Mouse (Mus musculus) liver, embryonic 12.5 days (tissue): Measurements from ENCODE around the gene Mdm2. TPM values are rescaled to one million over a fixed set of nuclear protein-coding genes. Genes with fewer than 3 reads are reported as not detected.
"Not testable (repeated sequence)": the region's sequence is repeated elsewhere in the genome, so short reads cannot be mapped to it uniquely, and the experiment has no call there.

ENCODE experiments used
- ATAC-seq: fragments of 200-750 bp; cut with Nextera tagmentation; 2 replicates; pipeline ENCODE4 v1.8.0; 2017; ENCODE audit warnings: moderate number of reproducible peaks, mild to moderate bottlenecking, moderate library complexity
- H3K27ac ChIP-seq: fragments of 300-500 bp; sonication (generic); 2 replicates; pipeline ENCODE4 v1.5.1; 2016; ENCODE audit warnings: mild to moderate bottlenecking
- H3K27me3 ChIP-seq: fragments of 300-500 bp; sonication (generic); replicated peaks from 2 replicates; pipeline ENCODE4 v1.6.1; 2016; ENCODE audit warnings: mild to moderate bottlenecking, moderate library complexity
- H3K36me3 ChIP-seq: fragments of 300-500 bp; sonication (generic); 2 replicates; pipeline ENCODE4 v1.6.1; 2016; ENCODE audit warnings: mild to moderate bottlenecking, moderate library complexity
- H3K4me1 ChIP-seq: fragments of 300-500 bp; sonication (generic); 2 replicates; pipeline ENCODE4 v1.6.1; 2016
- H3K4me2 ChIP-seq: fragments of 300-500 bp; sonication (generic); 2 replicates; pipeline ENCODE4 v1.6.1; 2016; ENCODE audit warnings: mild to moderate bottlenecking, moderate library complexity
- H3K4me3 ChIP-seq: fragments of 300-500 bp; sonication (generic); 2 replicates; pipeline ENCODE4 v1.5.1; 2016; ENCODE audit warnings: mild to moderate bottlenecking, moderate library complexity
- H3K9ac ChIP-seq: fragments of 300-500 bp; sonication (generic); 2 replicates; pipeline ENCODE4 v1.6.1; 2016; ENCODE audit warnings: mild to moderate bottlenecking, moderate library complexity
- H3K9me3 ChIP-seq: fragments of 300-500 bp; sonication (generic); replicated peaks from 2 replicates; pipeline ENCODE4 v1.6.1; 2016; ENCODE audit warnings: mild to moderate bottlenecking, moderate library complexity
- WGBS: fragments of 180-500 bp; shearing (Covaris S2); methylation state at CpG from one replicate; pipeline ENCODE4 v1.1.7; 2016; ENCODE audit not compliant: insufficient replicate concordance; 5-methylcytosine and 5-hydroxymethylcytosine counted together
- polyA plus RNA-seq: library from polyadenylated mRNA; unstranded; fragments of >200 nt; fragmentation: Nextera tagmentation; extraction: Ambion mirVana; gene quantifications from 2 replicates; pipeline ENCODE4 v1.2.1, GENCODE M21; 2016

The Mdm2 gene
- 35.6 and 36.9 TPM in 2 replicates for polyA plus RNA-seq

- WGBS: under 1% methylated on average over 52 of the region's 52 CpGs
- Histone ChIP-seq H3K36me3 (peaks cover 30% of the 10 kb centered on the region), H3K4me2 (peak within 1 kb of the TSS; percentile 75), H3K27ac (peak within 1 kb of the TSS; percentile 94), H3K27me3 (no peaks in the 10 kb centered on the region), H3K9me3 (no peaks in the 10 kb centered on the region), H3K9ac (peak within 1 kb of the TSS; percentile 98), H3K4me1 (peaks cover 51% of the 10 kb centered on the region), H3K4me3 (peak within 1 kb of the TSS; percentile 93)
- peak; percentile 93 for ATAC-seq
These were observed at the start of gene Mdm2 for GRCm38 (mm10) chr10:117710604-117711141. TSS of gene Mdm2 (minus strand) at chr10:117710758.

DNA sequence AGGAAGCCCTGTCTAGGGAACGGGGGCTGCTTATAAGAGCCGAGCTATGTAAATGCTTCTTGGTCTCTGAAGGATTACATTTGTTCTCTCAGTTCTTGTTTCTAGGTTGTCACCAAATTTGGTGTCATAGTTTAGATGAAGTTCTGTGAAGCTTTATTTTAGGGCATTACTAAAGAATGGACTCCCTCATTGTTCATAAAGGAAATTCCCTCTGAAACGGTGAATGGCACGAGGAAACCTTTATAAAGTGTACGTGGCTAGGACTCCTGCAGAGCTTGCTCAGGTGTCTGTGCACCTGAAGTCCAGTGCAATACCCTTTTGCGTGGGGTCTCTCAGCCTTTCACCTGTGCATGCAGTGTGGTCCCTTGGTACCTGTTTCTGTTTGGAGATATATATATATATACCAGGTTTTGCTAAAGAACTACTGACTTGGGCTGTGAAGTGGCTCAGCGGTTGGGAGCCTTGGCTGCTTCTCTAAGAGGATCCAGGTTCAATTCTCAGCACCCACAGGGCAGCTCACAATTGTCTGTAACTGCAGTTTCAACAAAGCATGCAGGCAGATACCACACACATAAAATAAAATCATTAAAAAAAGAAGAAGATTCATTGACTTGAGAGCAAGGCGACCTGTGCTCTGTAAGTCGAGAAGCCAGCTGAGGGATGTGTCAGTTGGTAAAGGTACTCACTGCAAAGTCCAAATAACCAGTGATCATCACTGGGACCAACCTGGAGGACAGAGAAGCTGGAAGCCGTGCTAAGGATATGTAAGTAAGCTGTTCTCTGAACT lies 49.5 kb upstream of the Mdm2 start:
- Histone ChIP-seq H3K9me3 (no peaks in the 10 kb centered on the region), H3K36me3 (peaks cover 98% of the 10 kb centered on the region), H3K4me1 (no peaks in the 10 kb centered on the region), H3K27ac (no peak overlapping the region), H3K4me3 (no peak overlapping the region), H3K4me2 (no peak overlapping the region), H3K9ac (no peak overlapping the region), H3K27me3 (no peaks in the 10 kb centered on the region)
- no peak for ATAC-seq
- 82% methylated on average over 10 of the region's 10 CpGs for WGBS

DNA sequence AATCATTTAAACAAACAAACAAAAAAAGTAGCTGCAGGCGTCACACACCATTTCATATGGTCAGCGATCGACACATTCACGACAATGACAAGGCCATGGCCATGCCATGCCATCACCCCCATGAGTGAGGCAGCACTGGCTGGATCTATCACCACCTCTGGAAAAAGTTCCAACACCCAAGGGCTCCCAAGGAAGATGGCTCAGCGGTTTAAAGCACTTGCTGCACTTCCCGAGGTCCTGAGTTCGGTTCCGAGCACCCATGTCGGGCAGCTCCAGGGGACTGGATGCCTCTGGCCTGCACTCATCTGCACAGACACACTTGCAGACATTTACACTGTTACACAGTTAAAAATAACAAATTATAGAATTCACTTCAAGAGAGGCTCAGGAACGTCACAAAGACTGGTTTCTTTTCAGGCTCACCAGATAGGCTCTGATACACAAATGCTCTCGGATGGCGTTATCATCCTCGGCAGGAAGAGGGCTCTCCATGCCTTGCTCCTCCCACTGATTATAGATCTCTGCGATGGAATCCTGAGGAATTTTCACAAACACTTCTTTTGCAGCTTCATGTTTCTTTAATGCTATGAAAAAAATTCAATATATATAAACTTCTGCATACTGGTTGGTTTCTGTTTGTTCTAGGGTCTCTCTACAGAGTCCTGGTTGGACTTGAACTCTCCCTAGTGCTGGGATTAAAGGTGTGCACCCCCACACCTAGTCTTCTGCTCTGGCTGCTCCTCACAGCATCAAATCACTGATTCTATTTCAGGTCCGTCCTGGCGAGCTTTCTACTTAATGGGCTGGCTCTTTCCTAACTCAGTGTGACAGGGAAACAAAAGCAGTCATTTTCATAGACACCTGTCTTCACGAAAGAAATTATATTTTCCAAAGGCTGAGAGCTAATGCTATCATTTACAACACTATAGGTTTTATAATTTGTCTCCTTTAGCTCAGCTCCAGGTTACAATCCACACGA lies 48.5 kb upstream of the Mdm2 start:
- Histone ChIP-seq H3K4me2 (no peak overlapping the region), H3K9ac (no peak overlapping the region), H3K4me1 (no peaks in the 10 kb centered on the region), H3K4me3 (no peak overlapping the region), H3K27me3 (no peaks in the 10 kb centered on the region), H3K9me3 (no peaks in the 10 kb centered on the region), H3K27ac (no peak overlapping the region), H3K36me3 (peaks cover 99% of the 10 kb centered on the region)
- ATAC-seq: no peak
- WGBS: 83% methylated on average over 18 of the region's 18 CpGs

DNA sequence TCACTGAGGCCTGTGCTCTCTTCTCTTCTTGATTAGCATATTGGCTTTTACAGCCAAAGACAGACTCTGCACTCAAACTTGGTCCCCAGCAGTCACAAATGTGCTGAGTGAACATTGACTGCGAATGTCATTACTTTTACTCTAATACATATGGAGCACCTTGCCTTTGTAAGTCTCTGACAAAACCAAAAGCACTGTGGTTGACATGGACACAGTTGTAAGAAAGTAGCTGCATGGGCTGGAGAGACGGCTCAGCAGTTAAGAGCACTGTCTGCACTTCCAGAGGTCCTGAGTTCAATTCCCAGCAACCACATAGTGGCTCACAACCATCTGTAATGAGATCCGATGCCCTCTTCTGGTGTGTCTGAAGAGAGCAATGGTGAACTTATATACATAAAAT lies 47.8 kb upstream of the Mdm2 start:
- H3K27ac ChIP-seq, H3K9ac ChIP-seq, H3K4me3 ChIP-seq, H3K4me2 ChIP-seq, H3K9me3 ChIP-seq, H3K27me3 ChIP-seq, H3K4me1 ChIP-seq, ATAC-seq: not testable (repeated sequence)
- H3K36me3 ChIP-seq: peaks cover 95% of the 10 kb centered on the region
- WGBS: 89% methylated on average over 3 of the region's 3 CpGs

GRCm38 (mm10) chr10:117757796-117758342 lies 47.3 kb upstream of the Mdm2 start:
- Histone ChIP-seq H3K36me3 (peaks cover 95% of the 10 kb centered on the region), H3K27me3 (no peaks in the 10 kb centered on the region), H3K27ac (no peak overlapping the region), H3K9ac (no peak overlapping the region), H3K4me1 (no peaks in the 10 kb centered on the region), H3K4me2 (no peak overlapping the region), H3K4me3 (no peak overlapping the region), H3K9me3 (no peaks in the 10 kb centered on the region)
- WGBS: 84% methylated on average over 7 of the region's 7 CpGs
- no peak for ATAC-seq

- Histone ChIP-seq H3K4me1 (no peaks in the 10 kb centered on the region), H3K4me3 (no peak overlapping the region), H3K27me3 (no peaks in the 10 kb centered on the region), H3K4me2 (no peak overlapping the region), H3K36me3 (peaks cover 94% of the 10 kb centered on the region), H3K27ac (no peak overlapping the region), H3K9ac (no peak overlapping the region), H3K9me3 (no peaks in the 10 kb centered on the region)
- ATAC-seq: no peak
- WGBS: 83% methylated on average over 1 of the region's 1 CpGs
These were observed 46.7 kb upstream of the Mdm2 start for GRCm38 (mm10) chr10:117757259-117757658.

DNA sequence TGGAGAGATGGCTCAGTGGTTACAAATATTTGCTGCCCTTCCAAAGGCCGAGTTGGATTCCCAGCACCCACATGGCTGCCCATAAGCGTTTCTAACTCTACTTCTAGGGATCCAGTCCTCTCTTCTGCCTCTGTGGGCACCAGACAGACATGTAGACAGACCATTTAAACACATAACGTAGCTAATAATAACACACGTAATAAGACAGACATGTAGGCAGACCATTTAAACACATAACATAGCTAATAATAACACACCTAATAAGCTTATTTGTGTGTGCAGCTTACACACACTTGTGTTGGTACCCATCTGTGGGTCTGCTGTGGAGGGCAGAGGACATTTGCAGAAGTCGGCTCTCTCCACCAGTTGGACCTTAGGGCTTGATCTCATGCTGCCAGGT lies 46.2 kb upstream of the Mdm2 start:
- Histone ChIP-seq H3K36me3 (peaks cover 94% of the 10 kb centered on the region), H3K4me2 (no peak overlapping the region), H3K9ac (no peak overlapping the region), H3K4me1 (no peaks in the 10 kb centered on the region), H3K9me3 (no peaks in the 10 kb centered on the region), H3K27me3 (no peaks in the 10 kb centered on the region), H3K4me3 (no peak overlapping the region), H3K27ac (no peak overlapping the region)
- ATAC-seq: no peak
- 88% methylated on average over 5 of the region's 5 CpGs for WGBS

DNA sequence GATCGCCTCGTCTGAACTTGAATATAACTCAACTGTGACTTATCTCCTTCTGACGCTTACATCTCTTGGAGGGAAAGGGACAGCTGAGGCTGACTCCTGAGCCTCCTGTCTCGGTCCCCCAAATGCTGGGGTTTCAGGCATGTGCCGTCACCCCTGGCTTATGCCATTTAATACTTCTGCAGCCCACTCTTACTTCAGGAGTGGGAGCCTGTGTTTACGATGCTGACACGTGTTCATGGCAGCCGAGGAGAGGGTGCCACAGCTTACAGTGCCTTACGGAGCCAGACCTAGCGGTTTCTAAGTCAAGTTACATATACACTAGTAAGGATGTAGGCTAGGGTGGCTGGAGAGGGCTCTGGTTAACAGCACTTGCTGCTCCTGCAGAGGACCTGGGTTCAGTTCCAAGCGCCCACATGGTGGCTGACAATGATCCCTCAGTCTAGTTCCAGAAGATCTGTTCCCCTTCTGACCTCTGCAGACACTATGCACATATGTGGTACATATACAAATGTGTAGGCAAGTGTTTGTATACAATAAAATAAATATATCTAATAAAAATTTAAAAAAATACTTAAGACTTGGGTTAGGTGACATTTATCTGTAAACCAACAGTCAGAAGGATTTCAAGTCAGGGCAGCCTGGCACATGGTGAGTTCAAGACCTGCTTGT lies 45.4 kb upstream of the Mdm2 start:
- H3K27ac ChIP-seq: peak overlapping the region; percentile 34; the same call in 1 of the 2 replicates
- no peaks in the 10 kb centered on the region for H3K27me3 ChIP-seq
- 0 out of 2 replicates have a peak, but pooled peaks have one; percentile 15 for ATAC-seq
- no peak overlapping the region for H3K9ac ChIP-seq
- H3K4me2 ChIP-seq: no peak overlapping the region
- H3K9me3 ChIP-seq: no peaks in the 10 kb centered on the region
- H3K36me3 ChIP-seq: peaks cover 94% of the 10 kb centered on the region
- no peak overlapping the region for H3K4me3 ChIP-seq
- H3K4me1 ChIP-seq: no peaks in the 10 kb centered on the region
- WGBS: 74% methylated on average over 11 of the region's 11 CpGs

DNA sequence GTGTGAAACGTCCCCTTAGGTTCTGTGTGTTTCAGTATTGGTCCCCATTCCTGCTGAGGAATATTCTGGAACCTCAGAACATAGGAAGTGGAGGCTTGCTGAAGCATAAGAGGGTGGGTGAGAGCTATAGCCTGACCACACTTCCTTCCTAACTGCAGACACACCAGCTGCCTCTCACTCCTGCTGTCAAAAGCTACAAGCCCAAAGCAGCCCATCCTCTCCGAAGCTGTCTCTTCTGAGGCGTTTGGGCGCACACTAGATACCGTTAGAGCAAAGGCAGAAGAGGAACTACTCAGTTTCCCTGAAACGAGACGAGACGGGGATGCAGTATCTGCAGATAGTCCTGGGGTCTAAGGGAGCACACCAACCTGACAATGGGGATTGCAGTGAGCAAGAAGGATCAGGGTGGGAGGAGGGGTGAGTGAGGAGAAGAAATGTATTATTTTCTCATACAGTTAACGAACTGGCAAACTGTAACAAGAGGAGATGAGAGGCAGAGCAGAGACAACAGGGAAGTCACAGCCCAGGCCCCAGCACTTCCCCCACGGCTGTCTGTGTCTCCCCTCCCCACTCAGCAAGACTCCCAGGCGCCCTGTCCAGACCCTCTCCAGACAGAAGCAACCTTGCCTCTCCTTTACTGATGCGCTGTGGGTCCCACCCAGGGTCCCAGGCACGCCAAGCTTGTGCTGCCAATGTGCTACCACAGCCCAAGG lies 44.7 kb upstream of the Mdm2 start:
- H3K4me2 ChIP-seq: no peak overlapping the region
- no peak overlapping the region for H3K9ac ChIP-seq
- H3K4me1 ChIP-seq: no peaks in the 10 kb centered on the region
- peaks cover 93% of the 10 kb centered on the region for H3K36me3 ChIP-seq
- WGBS: 50% methylated on average over 13 of the region's 13 CpGs
- no peak overlapping the region for H3K4me3 ChIP-seq
- H3K9me3 ChIP-seq: 0 out of 2 replicates have a peak, but pooled peaks cover under 1% of the 10 kb centered on the region
- peak overlapping the region; percentile 34 for H3K27ac ChIP-seq
- H3K27me3 ChIP-seq: no peaks in the 10 kb centered on the region
- peak; percentile 58 for ATAC-seq

- Histone ChIP-seq H3K36me3 (peaks cover 93% of the 10 kb centered on the region), H3K9me3 (0 out of 2 replicates have a peak, but pooled peaks cover 4% of the 10 kb centered on the region), H3K27ac (peak overlapping the region; percentile 34; the same call in 1 of the 2 replicates), H3K4me2 (no peak overlapping the region), H3K9ac (no peak overlapping the region), H3K27me3 (no peaks in the 10 kb centered on the region), H3K4me3 (no peak overlapping the region), H3K4me1 (no peaks in the 10 kb centered on the region)
- 84% methylated on average over 7 of the region's 7 CpGs for WGBS
- ATAC-seq: no peak
These were observed 44.0 kb upstream of the Mdm2 start for GRCm38 (mm10) chr10:117754609-117754940.
